Mouse (Mus musculus) urinary bladder, postnatal 10 days (tissue): ENCODE measurements around the gene 1700057G04Rik.

Source experiments
- DNase-seq: peaks from one replicate; pipeline ENCODE4 v3.0.0; 2022; ENCODE audit warnings: low spot score

The 1700057G04Rik gene

DNA sequence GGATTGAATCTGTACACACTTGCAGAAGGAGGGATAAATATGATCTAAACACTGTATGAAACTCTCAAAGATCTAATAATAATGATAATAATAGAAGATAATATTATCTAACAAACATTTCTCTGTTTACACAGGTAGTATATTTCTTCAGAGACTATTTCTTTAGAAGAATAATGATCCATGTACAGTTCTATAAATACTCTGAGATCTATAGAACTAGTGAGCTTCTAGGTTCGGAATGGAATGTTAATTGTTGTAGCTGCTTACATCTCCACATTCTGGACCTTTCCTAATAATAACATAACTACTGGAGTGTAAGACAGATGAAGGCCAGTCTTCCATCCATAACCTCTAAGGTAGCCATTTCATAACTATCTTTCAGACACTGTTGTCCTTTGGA lies at the start of gene 1700057G04Rik:
TSS of gene 1700057G04Rik (plus strand) at position 301 of the 400 bp plus-strand sequence.
- DNase-seq: no peak

- DNase-seq: no peak
Measured at GRCm38 (mm10) chr9:92260481-92261159, 48.6 kb upstream of the 1700057G04Rik start.

GRCm38 (mm10) chr9:92265719-92266118 lies 43.5 kb upstream of the 1700057G04Rik start:
- DNase-seq: no peak

GRCm38 (mm10) chr9:92266558-92267171 lies 42.5 kb upstream of the 1700057G04Rik start:
- DNase-seq: no peak

GRCm38 (mm10) chr9:92267732-92268131 lies 41.4 kb upstream of the 1700057G04Rik start:
- DNase-seq: no peak

DNA sequence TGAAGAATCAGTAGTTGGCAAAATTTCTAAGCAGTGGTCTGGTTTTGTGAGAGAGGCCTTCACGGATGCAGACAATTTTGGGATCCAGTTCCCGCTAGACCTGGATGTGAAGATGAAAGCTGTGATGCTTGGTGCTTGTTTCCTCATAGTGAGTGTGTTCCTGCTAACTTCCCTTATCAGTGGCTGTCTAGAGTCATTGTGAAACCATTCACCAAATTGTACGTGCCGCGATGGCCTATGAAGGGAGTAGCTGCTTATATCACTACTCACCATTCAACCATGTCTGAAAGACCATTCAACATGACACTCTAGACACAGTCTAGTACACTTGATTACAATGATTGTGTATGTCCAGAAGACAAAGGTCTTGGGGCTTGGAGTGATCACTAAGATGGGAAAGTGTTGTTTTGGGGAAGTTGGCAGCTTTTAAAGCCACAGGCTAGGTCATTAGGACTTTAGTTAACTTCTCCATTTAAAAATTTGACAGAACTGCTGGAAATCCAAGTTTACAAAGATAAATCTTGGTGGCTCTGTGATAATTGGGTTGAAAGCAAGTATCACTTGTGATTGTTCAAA lies 39.3 kb upstream of the 1700057G04Rik start:
- DNase-seq: no peak

GRCm38 (mm10) chr9:92270927-92271326 lies 38.2 kb upstream of the 1700057G04Rik start:
- no peak for DNase-seq

GRCm38 (mm10) chr9:92272650-92273049 lies 36.5 kb upstream of the 1700057G04Rik start:
- DNase-seq: no peak

- DNase-seq: no peak
Measured at GRCm38 (mm10) chr9:92273271-92273670, 35.9 kb upstream of the 1700057G04Rik start.

DNA sequence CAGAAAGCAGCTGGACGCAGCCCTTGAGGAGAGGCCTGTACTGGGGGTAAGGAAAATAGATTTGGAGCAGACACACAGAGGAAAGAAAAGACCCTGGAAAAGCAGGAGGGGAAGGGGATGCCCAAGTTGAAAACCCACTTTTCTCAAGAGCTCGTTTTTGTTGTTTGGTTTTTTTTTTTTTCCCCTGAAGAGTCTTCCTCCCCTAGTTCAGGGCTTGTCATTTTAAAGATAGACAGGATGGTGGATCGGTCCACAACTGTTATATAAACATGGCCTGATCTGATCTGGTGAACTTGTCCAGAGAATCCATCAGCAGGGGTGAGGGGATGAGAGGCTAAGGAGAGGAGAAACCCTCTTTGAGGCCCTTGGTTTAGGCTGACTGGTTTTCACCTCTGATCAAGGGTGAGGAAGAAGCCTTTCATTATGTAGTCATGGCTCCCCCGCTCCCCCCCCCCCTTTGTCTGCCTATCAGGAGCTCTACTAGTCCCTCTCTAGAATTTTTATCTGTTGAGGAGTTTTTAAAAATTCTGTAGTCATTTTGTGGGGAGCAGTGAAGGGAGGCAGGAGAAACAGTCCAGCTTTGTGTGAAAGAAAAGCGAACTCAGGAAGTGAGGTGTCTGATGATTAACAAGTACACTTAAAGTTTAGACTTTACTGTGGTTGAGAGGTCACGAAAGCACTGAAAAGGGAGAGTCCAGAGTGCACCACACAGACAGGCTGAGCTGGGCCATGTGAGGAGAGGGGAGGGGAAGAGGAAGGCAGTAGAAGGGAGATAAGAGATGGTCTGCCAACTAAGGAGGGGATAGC lies 35.0 kb upstream of the 1700057G04Rik start:
- no peak for DNase-seq

- no peak for DNase-seq
Measured at GRCm38 (mm10) chr9:92275486-92276207, 33.5 kb upstream of the 1700057G04Rik start, which contains the start of gene Plscr2. TSS of gene Plscr2 (plus strand) at chr9:92275602.

- no peak for DNase-seq
Measured at GRCm38 (mm10) chr9:92276360-92276759, 32.8 kb upstream of the 1700057G04Rik start.

GRCm38 (mm10) chr9:92280048-92280447 lies 29.1 kb upstream of the 1700057G04Rik start:
- DNase-seq: no peak

DNA sequence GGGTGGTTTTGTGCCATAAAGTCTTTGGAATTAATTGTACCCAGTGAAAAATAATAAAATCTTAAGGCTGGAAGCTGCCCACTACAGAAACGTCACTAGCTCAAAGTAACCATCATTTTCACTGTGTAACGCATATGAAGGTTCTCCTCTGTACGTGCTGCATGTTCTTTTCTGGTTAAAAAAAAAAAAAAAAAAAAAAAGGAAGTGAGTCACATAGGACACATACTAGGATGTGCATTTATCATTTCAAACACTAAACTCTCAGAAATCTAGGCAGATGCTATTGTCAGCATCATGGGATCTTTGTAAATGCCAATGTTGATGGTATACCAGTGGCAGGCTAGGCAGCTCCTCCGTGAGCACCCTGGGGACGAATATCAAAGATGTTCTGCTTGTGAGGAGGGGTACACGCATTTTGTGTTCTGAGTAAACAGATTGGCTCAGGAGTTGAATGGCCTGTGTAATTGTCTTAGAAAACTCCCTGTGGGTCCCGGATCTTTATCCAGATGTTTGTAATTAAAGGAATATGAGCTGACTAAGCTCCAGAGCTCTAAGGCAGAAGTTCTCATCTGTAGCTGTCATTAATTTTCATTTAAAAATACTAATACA lies 26.5 kb upstream of the 1700057G04Rik start:
- DNase-seq: no peak

DNA sequence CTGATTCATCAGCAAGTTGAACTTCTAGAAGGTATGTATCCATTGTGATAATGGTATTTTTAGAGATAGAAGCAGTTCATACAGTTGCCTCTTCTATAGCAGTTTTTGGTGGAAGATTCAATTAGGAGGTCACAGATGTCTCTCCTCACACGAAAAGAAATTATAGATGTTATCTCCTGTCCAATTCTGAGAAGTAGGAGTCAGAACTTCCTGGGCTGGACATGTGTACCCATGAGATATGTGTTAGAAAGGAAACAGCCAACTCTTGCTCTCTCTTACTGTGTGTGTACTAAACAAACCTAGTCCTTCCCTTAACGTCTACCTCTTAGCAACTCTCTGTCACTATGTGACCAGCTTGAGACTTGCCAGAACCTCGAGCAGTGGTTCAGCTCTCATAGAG lies 19.5 kb upstream of the 1700057G04Rik start:
- DNase-seq: no peak

- no peak for DNase-seq
Measured at GRCm38 (mm10) chr9:92292169-92292568, 17.0 kb upstream of the 1700057G04Rik start.

DNA sequence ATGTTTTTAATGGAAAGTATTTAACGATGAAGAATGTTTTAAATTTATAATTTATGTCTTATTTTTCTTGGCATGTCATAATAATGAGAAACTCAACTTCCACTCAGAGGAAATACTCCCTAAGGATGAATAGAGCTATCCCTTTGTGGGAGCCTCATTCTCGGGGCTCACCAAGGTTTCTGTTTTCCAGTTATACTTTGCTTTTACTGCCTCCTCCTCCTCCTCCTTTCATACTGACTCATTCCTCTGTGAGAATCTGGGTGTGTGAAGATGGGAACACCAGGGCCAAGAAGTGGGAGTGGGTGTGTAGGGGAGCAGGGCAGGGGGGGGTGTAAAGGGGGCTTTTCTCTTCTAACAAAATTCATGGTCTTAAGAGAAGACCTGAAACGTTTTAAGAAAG lies 16.3 kb upstream of the 1700057G04Rik start:
- no peak for DNase-seq

DNA sequence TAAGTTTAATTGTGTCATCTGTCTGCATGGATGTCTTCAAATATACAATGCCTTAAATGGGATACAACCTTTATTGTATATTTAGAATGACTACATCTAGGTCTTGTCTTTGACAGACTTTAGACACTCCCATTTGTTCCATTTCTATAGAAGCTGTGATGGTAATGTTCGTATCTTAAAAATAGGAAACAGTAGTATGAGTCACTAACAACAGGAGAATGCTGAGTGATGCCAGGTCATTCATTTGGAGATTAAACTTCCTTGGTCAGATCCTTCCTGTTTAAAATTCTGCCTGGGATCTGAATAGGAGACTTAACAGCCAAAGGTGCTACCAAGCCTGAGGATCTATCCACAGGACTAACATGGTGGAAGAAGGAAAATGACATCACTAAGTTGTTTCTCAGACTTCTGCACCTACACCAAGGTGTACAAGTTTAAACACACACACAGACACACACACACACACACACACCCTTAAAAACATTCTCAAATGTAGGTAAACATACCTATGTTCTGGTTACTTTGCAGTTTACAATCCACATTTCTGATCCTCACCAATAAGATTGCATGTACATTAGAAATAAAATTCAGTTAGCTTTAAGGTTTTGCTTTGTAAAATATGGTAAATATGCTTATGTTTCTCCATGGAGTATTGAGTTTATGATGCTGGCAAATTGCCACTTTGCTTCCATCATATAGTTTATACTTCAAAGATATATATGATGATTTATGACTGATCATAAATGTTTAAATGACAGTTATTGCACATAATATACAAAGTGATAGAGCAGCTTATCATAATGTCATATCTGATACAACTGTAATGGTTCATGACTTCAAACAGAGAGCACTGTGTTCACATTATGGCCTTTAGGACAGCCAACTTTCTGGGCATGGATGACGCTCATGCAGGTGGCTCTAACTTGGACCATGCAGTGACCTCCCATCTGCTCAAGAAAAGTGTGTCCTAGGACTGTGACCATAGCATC lies 15.3 kb upstream of the 1700057G04Rik start:
- DNase-seq: no peak

DNA sequence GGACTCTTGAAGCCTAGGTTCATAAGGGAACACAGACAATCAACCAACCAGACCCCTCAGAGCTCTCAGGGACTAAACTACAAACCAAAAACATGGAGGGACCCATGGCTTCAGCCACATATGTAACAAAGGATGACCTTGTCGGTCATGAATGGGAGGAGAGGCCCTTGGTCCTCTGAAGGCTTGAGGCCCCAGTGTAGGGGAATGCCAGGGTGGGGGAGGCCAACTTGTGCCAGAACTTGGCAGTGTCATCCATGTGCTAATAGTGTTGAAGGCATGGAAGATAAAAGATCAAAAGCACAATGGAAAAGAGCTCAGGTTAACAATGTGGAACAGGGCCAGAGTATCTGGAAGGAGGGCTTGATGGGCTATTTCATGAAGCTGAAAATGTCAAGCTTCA lies 10.9 kb upstream of the 1700057G04Rik start:
- DNase-seq: no peak

- no peak for DNase-seq
Measured at GRCm38 (mm10) chr9:92301213-92301612, 8.0 kb upstream of the 1700057G04Rik start.
